Mouse (Mus musculus) thymus, postnatal 0 days (tissue): ENCODE results near the gene Rnf151. TPM values are rescaled to one million over a fixed set of nuclear protein-coding genes. Genes with fewer than 3 reads are reported as not detected.
"Not testable (repeated sequence)": the region's sequence is repeated elsewhere in the genome, so short reads cannot be mapped to it uniquely, and the experiment has no call there.

ENCODE experiments used
- DNase-seq: peaks from one replicate; pipeline ENCODE4 v3.0.0-alpha.2; 2015; ENCODE audit warnings: low spot score
- polyA plus RNA-seq: library from polyadenylated mRNA; unstranded; fragments of >200 nt; fragmentation: Nextera tagmentation; extraction: Ambion mirVana; gene quantifications from 2 replicates; pipeline ENCODE4 v1.2.1, GENCODE M21; 2015

Rnf151 gene
- polyA plus RNA-seq, 1 experiment from 2014 or later: 0.13 TPM

DNA sequence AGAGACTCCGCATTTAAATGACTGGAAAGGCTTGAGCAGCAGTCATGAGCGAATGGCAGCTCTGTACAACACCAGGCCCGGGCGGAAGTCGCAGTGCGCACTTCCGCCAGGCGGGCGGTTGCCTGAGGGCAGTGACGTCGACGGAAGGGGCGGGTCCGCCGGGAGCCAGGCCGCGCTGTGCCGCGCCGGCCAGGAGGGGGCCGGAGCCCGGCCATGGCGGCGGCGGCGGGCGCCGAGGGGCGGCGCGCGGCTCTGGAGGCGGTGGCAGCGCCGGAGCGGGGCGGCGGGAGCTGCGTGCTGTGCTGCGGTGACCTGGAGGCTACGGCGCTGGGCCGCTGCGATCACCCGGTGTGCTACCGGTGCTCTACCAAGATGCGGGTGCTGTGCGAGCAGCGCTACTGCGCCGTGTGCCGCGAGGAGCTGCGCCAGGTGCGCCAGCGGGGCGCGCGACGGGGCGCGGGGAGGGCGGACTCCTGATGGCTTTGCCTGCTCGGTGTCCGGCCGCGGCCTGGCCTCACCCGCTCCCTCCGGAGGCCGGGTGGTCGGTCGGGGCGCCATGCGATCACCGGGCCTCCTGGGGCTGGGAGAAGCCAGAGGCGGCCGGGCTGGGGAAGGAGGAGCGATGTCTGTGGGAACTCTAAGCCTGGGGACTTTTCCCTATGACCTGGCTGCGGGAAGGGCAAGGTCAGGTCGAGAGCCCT is 48.2 kb downstream of the Rnf151 start, which contains the start of gene Zfp598:
TSS of gene Zfp598 (plus strand) at position 143 of the 701 bp plus-strand sequence.
- peak; percentile 95 for DNase-seq

DNA sequence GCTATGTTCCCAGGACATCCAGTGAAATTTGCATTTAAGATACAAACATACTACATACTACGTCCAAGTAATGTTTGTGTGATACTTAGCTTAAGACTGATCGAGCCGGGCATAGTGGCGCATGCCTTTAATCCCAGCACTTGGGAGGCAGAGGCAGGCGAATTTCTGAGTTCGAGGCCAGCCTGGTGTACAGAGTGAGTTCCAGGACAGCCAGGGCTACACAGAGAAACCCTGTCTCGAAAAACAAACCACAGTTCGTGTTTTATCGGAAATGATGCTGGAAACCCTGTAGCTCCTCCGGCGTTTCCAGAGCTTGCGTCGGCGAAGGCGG is 48.7 kb downstream of the Rnf151 start:
- not testable (repeated sequence) for DNase-seq

DNA sequence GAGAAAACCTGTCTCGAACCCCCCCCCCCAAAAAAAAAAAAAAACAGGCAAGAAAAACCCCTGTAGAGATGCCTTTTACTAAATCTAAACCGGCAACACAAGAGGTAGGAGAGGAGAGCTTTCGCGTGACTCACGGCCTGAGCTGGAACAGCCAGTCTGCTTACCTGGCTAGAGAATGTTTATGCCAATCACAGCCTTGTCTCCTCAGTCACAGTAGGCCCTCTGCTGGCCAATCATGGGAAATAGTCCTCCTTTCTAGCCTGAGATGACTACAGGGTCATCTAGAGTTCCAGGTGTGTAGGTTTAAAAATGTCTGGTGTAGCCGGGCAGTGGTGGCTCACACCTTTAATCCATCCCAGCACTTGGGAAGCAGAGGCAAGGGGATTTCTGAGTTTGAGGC is 50.4 kb downstream of the Rnf151 start:
- DNase-seq: peak; percentile 65

DNA sequence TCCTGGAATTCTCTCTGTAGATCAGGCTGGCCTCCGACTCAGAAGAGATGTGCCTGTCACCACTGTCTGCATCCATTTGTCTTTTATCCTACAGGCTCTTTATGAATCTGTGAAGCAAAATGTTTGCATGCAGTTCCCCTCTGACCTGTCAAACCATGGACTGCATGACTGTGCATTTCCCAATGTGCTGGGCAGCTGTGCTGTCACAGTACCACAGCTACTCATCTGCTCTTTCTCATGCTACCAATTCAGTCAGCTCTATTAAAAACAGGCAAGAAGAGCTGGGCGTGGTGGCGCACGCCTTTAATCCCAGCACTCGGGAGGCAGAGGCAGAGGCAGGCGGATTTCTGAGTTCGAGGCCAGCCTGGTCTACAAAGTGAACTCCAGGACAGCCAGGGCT is 50.9 kb downstream of the Rnf151 start:
- not testable (repeated sequence) for DNase-seq

Other genes starting within 250 kb of the Rnf151 start
- 12.2 and 24.5 TPM in 2 replicates for gene E4f1, start 247.8 kb downstream of the Rnf151 start, polyA plus RNA-seq
- gene Pgp, start 247.7 kb downstream of the Rnf151 start, polyA plus RNA-seq: 55.7 and 57.4 TPM in 2 replicates
- gene Bricd5, start 244.2 kb downstream of the Rnf151 start, polyA plus RNA-seq: 0.18 TPM in 1 of 2 replicates, not detected in the other
- 18.6 and 19.2 TPM in 2 replicates for gene Mlst8, start 239.0 kb downstream of the Rnf151 start, polyA plus RNA-seq
- gene Caskin1, start 229.5 kb downstream of the Rnf151 start, polyA plus RNA-seq: 0.10 and 0.19 TPM in 2 replicates
- gene Traf7, start 190.1 kb downstream of the Rnf151 start, polyA plus RNA-seq: 59.9 and 64.3 TPM in 2 replicates
- gene Rab26, start 183.9 kb downstream of the Rnf151 start, polyA plus RNA-seq: 1.5 and 2.4 TPM in 2 replicates
- 4.6 and 6.4 TPM in 2 replicates for gene Pkd1, start 168.2 kb downstream of the Rnf151 start, polyA plus RNA-seq
- 25.0 and 26.0 TPM in 2 replicates for gene Tsc2, start 85.4 kb downstream of the Rnf151 start, polyA plus RNA-seq
- gene Nthl1, start 85.4 kb downstream of the Rnf151 start, polyA plus RNA-seq: 8.2 and 10.4 TPM in 2 replicates
- 11.3 and 11.9 TPM in 2 replicates for gene Slc9a3r2, start 67.7 kb downstream of the Rnf151 start, polyA plus RNA-seq
- gene Npw, start 59.6 kb downstream of the Rnf151 start, polyA plus RNA-seq: 0.21 TPM in 1 of 2 replicates, not detected in the other
- 11.6 and 14.5 TPM in 2 replicates for gene Zfp598, start 48.4 kb downstream of the Rnf151 start, polyA plus RNA-seq
- 0.09 and 0.13 TPM in 2 replicates for gene Syngr3, start 28.1 kb downstream of the Rnf151 start, polyA plus RNA-seq
- gene Gfer, start 21.9 kb downstream of the Rnf151 start, polyA plus RNA-seq: 36.0 and 36.2 TPM in 2 replicates
- 2.3 and 3.0 TPM in 2 replicates for gene Noxo1, start 21.8 kb downstream of the Rnf151 start, polyA plus RNA-seq
- 65.9 TPM in 2 replicates for gene Tbl3, start 10.4 kb downstream of the Rnf151 start, polyA plus RNA-seq
- 1,372 and 1,374 TPM in 2 replicates for gene Rps2, start 53 bp upstream of the Rnf151 start, polyA plus RNA-seq
- 304 and 335 TPM in 2 replicates for gene Ndufb10, start 6.4 kb upstream of the Rnf151 start, polyA plus RNA-seq
- 0.82 and 1.6 TPM in 2 replicates for gene Rpl3l, start 9.8 kb upstream of the Rnf151 start, polyA plus RNA-seq
- gene Msrb1, start 18.6 kb upstream of the Rnf151 start, polyA plus RNA-seq: 48.7 and 53.4 TPM in 2 replicates
- 0.25 and 0.40 TPM in 2 replicates for gene Hs3st6, start 34.9 kb upstream of the Rnf151 start, polyA plus RNA-seq
- 0.17 and 0.23 TPM in 2 replicates for gene Meiob, start 86.2 kb upstream of the Rnf151 start, polyA plus RNA-seq
- gene Hagh, start 122.1 kb upstream of the Rnf151 start, polyA plus RNA-seq: 65.8 and 74.0 TPM in 2 replicates
- gene Fahd1, start 132.3 kb upstream of the Rnf151 start, polyA plus RNA-seq: 11.0 and 12.8 TPM in 2 replicates
- gene Igfals, start 147.9 kb upstream of the Rnf151 start, polyA plus RNA-seq: 2.1 and 2.4 TPM in 2 replicates
- gene Nubp2, start 168.3 kb upstream of the Rnf151 start, polyA plus RNA-seq: 109 and 112 TPM in 2 replicates
- 89.2 and 97.8 TPM in 2 replicates for gene Spsb3, start 168.6 kb upstream of the Rnf151 start, polyA plus RNA-seq
- gene Eme2, start 177.0 kb upstream of the Rnf151 start, polyA plus RNA-seq: 19.9 and 24.9 TPM in 2 replicates
- 128 and 136 TPM in 2 replicates for gene Mrps34, start 177.1 kb upstream of the Rnf151 start, polyA plus RNA-seq
- 47.7 and 57.2 TPM in 2 replicates for gene Nme3, start 178.4 kb upstream of the Rnf151 start, polyA plus RNA-seq
- gene Mapk8ip3, start 218.9 kb upstream of the Rnf151 start, polyA plus RNA-seq: 15.3 and 18.3 TPM in 2 replicates
- 54.0 and 55.2 TPM in 2 replicates for gene Jpt2, start 242.6 kb upstream of the Rnf151 start, polyA plus RNA-seq